Mouse (Mus musculus): ENCODE measurements around the gene Usp25.
A peak's percentile ranks its signal among the peaks of the same experiment; 100 is the strongest.

The Usp25 gene

GRCm38 (mm10) chr16:77013427-77014320 lies at the start of gene Usp25:
TSS of gene Usp25 (plus strand) at chr16:77013706.
- DNase-seq (ENCODE audit: low read depth, low spot score), result peak; percentile 75

- no peak for DNase-seq (ENCODE audit: low read depth, low spot score)
Measured at GRCm38 (mm10) chr16:76967593-76968275, 45.8 kb upstream of the Usp25 start.

GRCm38 (mm10) chr16:76971211-76971610 lies 42.3 kb upstream of the Usp25 start:
- no peak for DNase-seq (ENCODE audit: low read depth, low spot score)

- DNase-seq (ENCODE audit: low read depth, low spot score), result no peak
Measured at GRCm38 (mm10) chr16:76976787-76977430, 36.6 kb upstream of the Usp25 start.

GRCm38 (mm10) chr16:76983696-76984095 lies 29.8 kb upstream of the Usp25 start:
- DNase-seq (ENCODE audit: low read depth, low spot score), result no peak

GRCm38 (mm10) chr16:76987711-76988110 lies 25.8 kb upstream of the Usp25 start:
- DNase-seq (ENCODE audit: low read depth, low spot score), result no peak

- no peak for DNase-seq (ENCODE audit: low read depth, low spot score)
Measured at GRCm38 (mm10) chr16:77003900-77004299, 9.6 kb upstream of the Usp25 start.

- no peak for DNase-seq (ENCODE audit: low read depth, low spot score)
Measured at GRCm38 (mm10) chr16:77009173-77009572, 4.3 kb upstream of the Usp25 start.

GRCm38 (mm10) chr16:77014321-77015211 lies 1.1 kb downstream of the Usp25 start:
- DNase-seq (ENCODE audit: low read depth, low spot score), result peak; percentile 27

- DNase-seq (ENCODE audit: low read depth, low spot score), result no peak
Measured at GRCm38 (mm10) chr16:77015380-77016346, 2.2 kb downstream of the Usp25 start.

- no peak for DNase-seq (ENCODE audit: low read depth, low spot score)
Measured at GRCm38 (mm10) chr16:77017931-77018330, 4.4 kb downstream of the Usp25 start.

- DNase-seq (ENCODE audit: low read depth, low spot score), result no peak
Measured at GRCm38 (mm10) chr16:77020190-77020589, 6.7 kb downstream of the Usp25 start.

- no peak for DNase-seq (ENCODE audit: low read depth, low spot score)
Measured at GRCm38 (mm10) chr16:77023627-77024379, 10.3 kb downstream of the Usp25 start.

GRCm38 (mm10) chr16:77026099-77026498 lies 12.6 kb downstream of the Usp25 start:
- no peak for DNase-seq (ENCODE audit: low read depth, low spot score)

- DNase-seq (ENCODE audit: low read depth, low spot score), result no peak
Measured at GRCm38 (mm10) chr16:77026933-77027332, 13.4 kb downstream of the Usp25 start.

GRCm38 (mm10) chr16:77027976-77028686 lies 14.6 kb downstream of the Usp25 start:
- no peak for DNase-seq (ENCODE audit: low read depth, low spot score)

GRCm38 (mm10) chr16:77028687-77029417 lies 15.3 kb downstream of the Usp25 start:
- DNase-seq (ENCODE audit: low read depth, low spot score), result no peak

- DNase-seq (ENCODE audit: low read depth, low spot score), result no peak
Measured at GRCm38 (mm10) chr16:77030435-77030834, 16.9 kb downstream of the Usp25 start.

Data from embryo, embryonic 11.5 days (tissue).